Comparison of ENCODE assay signal across 9 mouse cellular contexts in genomic region chr8:65022485-65022884, GRCm38 (mm10). TPM values are rescaled to one million over a fixed set of nuclear protein-coding genes. Genes with fewer than 3 reads are reported as not detected.
DNase-seq lines count a peak whose midpoint lies in the region; ATAC-seq and TF ChIP-seq lines count a peak whose summit lies in the region.
"Had no signal": no experiment of that assay in that cellular context is flagged by ENCODE, and none has a peak within 500 bp of the region (broad histone marks: within the 10 kb centered on the region; RNA-seq: fewer than 3 reads in every experiment).

No protein-coding gene starts in this region.

- H3K36me3 ChIP-seq in heart, postnatal 0 days (replicated peaks; ENCODE audit: control insufficient read depth, insufficient read depth, low read length): no peaks in the 10 kb centered on the region
- no peaks in the 10 kb centered on the region for H3K36me3 ChIP-seq in forebrain, embryonic 12.5 days (replicated peaks)
- H3K36me3 ChIP-seq in kidney, adult 2 months (ENCODE audit: control insufficient read depth, insufficient read depth, low read length): no peaks in the 10 kb centered on the region
- H3K36me3 ChIP-seq in limb, embryonic 10.5 days: no peaks in the 10 kb centered on the region
- no peaks in the 10 kb centered on the region for H3K36me3 ChIP-seq in neural tube, embryonic 12.5 days

- no peaks in the 10 kb centered on the region for H3K9me3 ChIP-seq in heart, postnatal 0 days (replicated peaks; ENCODE audit: control insufficient read depth, low read length)
- no peaks in the 10 kb centered on the region for H3K9me3 ChIP-seq in forebrain, embryonic 12.5 days
- H3K9me3 ChIP-seq in limb, embryonic 10.5 days (replicated peaks): no peaks in the 10 kb centered on the region
- H3K9me3 ChIP-seq in neural tube, embryonic 12.5 days: no peaks in the 10 kb centered on the region

- H3K4me2 ChIP-seq in heart, postnatal 0 days (ENCODE audit: low read depth, low read length): no peak overlapping the region
- no peak overlapping the region for H3K4me2 ChIP-seq in forebrain, embryonic 12.5 days
- no peak overlapping the region for H3K4me2 ChIP-seq in neural tube, embryonic 12.5 days (replicated peaks)

- no peak for DNase-seq in heart, postnatal 0 days (ENCODE audit: low spot score)
- no peak for DNase-seq in heart, adult 11 months
- peak; percentile 64 for DNase-seq in adrenal gland, postnatal 25 days
- peak; percentile 74 for DNase-seq in kidney, adult 2 months
- peak; percentile 79 for DNase-seq in limb, embryonic 10.5 days (ENCODE audit: low spot score)
- peak; percentile 20 to 64 for DNase-seq in urinary bladder, adult 18-20 months (ENCODE audit: low spot score in 2 of 2)

- H3K4me3 ChIP-seq in heart, postnatal 0 days (ENCODE audit: low read depth, low read length): no peak overlapping the region
- no peak overlapping the region for H3K4me3 ChIP-seq in forebrain, embryonic 12.5 days (replicated peaks)
- no peak overlapping the region for H3K4me3 ChIP-seq in kidney, adult 2 months (ENCODE audit: insufficient read depth, low read depth, low read length)
- no peak overlapping the region for H3K4me3 ChIP-seq in limb, embryonic 10.5 days
- no peak overlapping the region for H3K4me3 ChIP-seq in neural tube, embryonic 12.5 days

- peak; percentile 70 for TF ChIP-seq CTCF in heart, postnatal 0 days (IDR thresholded peaks at IDR 0.05; ENCODE audit: low read depth)
- peak; percentile 68 for TF ChIP-seq CTCF in kidney, adult 2 months (conservative IDR thresholded peaks at IDR 0.05; ENCODE audit: insufficient read depth, insufficient read length, low read depth, low read length)

- 47% methylated on average over 8 of the region's 8 CpGs for WGBS in heart, postnatal 0 days
- WGBS in forebrain, embryonic 12.5 days: 47% methylated on average over 8 of the region's 8 CpGs
- WGBS in kidney, adult 2 months: 46% methylated on average over 8 of the region's 8 CpGs
- 51% methylated on average over 8 of the region's 8 CpGs for WGBS in limb, embryonic 10.5 days
- WGBS in neural tube, embryonic 12.5 days: 49% methylated on average over 8 of the region's 8 CpGs

- no peak for TF ChIP-seq POLR2A in kidney, adult 2 months (IDR thresholded peaks at IDR 0.05; ENCODE audit: low read depth, low read length)

- no peaks in the 10 kb centered on the region for H3K4me1 ChIP-seq in heart, postnatal 0 days (ENCODE audit: control insufficient read depth, insufficient read depth)
- no peaks in the 10 kb centered on the region for H3K4me1 ChIP-seq in forebrain, embryonic 12.5 days
- no peaks in the 10 kb centered on the region for H3K4me1 ChIP-seq in kidney, adult 2 months (ENCODE audit: control insufficient read depth, insufficient read depth, low read length)
- H3K4me1 ChIP-seq in limb, embryonic 10.5 days: no peaks in the 10 kb centered on the region
- no peaks in the 10 kb centered on the region for H3K4me1 ChIP-seq in neural tube, embryonic 12.5 days

- no peak for TF ChIP-seq EP300 in heart, postnatal 0 days (IDR thresholded peaks at IDR 0.05; ENCODE audit: low read depth)

- no peak overlapping the region for H3K27ac ChIP-seq in heart, postnatal 0 days (ENCODE audit: low read depth)
- no peak overlapping the region for H3K27ac ChIP-seq in forebrain, embryonic 12.5 days
- no peak overlapping the region for H3K27ac ChIP-seq in kidney, adult 2 months (ENCODE audit: insufficient read depth, low read depth, low read length)
- no peak overlapping the region for H3K27ac ChIP-seq in limb, embryonic 10.5 days
- no peak overlapping the region for H3K27ac ChIP-seq in neural tube, embryonic 12.5 days

- H3K9ac ChIP-seq in heart, postnatal 0 days (replicated peaks; ENCODE audit: low read depth, low read length): no peak overlapping the region
- H3K9ac ChIP-seq in forebrain, embryonic 12.5 days: no peak overlapping the region
- H3K9ac ChIP-seq in neural tube, embryonic 12.5 days: no peak overlapping the region

- no peak for ATAC-seq in heart, postnatal 0 days (ENCODE audit: insufficient read depth, low read depth)
- 0 out of 2 replicates have a peak, but pooled peaks have one; percentile 49 for ATAC-seq in forebrain, embryonic 12.5 days (ENCODE audit: low FRiP score)
- ATAC-seq in neural tube, embryonic 12.5 days (ENCODE audit: low FRiP score, low read depth): peak; percentile 25; the same call in 1 of the 2 replicates

- H3K27me3 ChIP-seq in heart, postnatal 0 days (ENCODE audit: control insufficient read depth, insufficient read depth, low read length): no peaks in the 10 kb centered on the region
- H3K27me3 ChIP-seq in forebrain, embryonic 12.5 days: no peaks in the 10 kb centered on the region
- H3K27me3 ChIP-seq in kidney, adult 2 months (replicated peaks; ENCODE audit: control insufficient read depth, insufficient read depth, low read length): no peaks in the 10 kb centered on the region
- no peaks in the 10 kb centered on the region for H3K27me3 ChIP-seq in limb, embryonic 10.5 days (ENCODE audit: low read depth, poor library complexity, severe bottlenecking)
- H3K27me3 ChIP-seq in neural tube, embryonic 12.5 days (replicated peaks): no peaks in the 10 kb centered on the region

RNA-seq across cellular contexts. Expression of gene Trim60, which starts 4.1 kb away (rescaled TPM):
- total RNA-seq in heart, postnatal 0 days (2014; rRNA removed; ENCODE audit: low replicate concordance): not detected in 2 replicates
- polyA plus RNA-seq in heart, postnatal 0 days (2015; fragmentation: Nextera tagmentation; extraction: Ambion mirVana): not detected in 2 replicates
- total RNA-seq in adrenal gland, postnatal 25 days (2021): not detected in 2 replicates
- not detected in 2 replicates for polyA plus RNA-seq in forebrain, embryonic 12.5 days (2016; fragmentation: Nextera tagmentation; extraction: Ambion mirVana)
- 0.27 and 0.41 TPM in 2 replicates for polyA plus RNA-seq in kidney, adult 2 months (2012; rRNA removed)
- polyA plus RNA-seq in limb, embryonic 10.5 days (2016; fragmentation: Nextera tagmentation; extraction: Ambion mirVana): not detected in 2 replicates
- polyA plus RNA-seq in neural tube, embryonic 12.5 days (2016; fragmentation: Nextera tagmentation; extraction: Ambion mirVana): not detected in 2 replicates
- polyA plus RNA-seq: lung, embryonic 16.5 days had no signal

RNA-seq across cellular contexts. Expression of gene Trim61, which starts 4.2 kb away (rescaled TPM):
- not detected in 2 replicates for total RNA-seq in heart, postnatal 0 days (2014; rRNA removed; ENCODE audit: low replicate concordance)
- not detected in 2 replicates for polyA plus RNA-seq in heart, postnatal 0 days (2015; fragmentation: Nextera tagmentation; extraction: Ambion mirVana)
- not detected in 2 replicates for total RNA-seq in adrenal gland, postnatal 25 days (2021)
- 0.09 and 0.13 TPM in 2 replicates for polyA plus RNA-seq in forebrain, embryonic 12.5 days (2016; fragmentation: Nextera tagmentation; extraction: Ambion mirVana)
- 0.37 and 0.69 TPM in 2 replicates for polyA plus RNA-seq in kidney, adult 2 months (2012; rRNA removed)
- not detected in 2 replicates for polyA plus RNA-seq in limb, embryonic 10.5 days (2016; fragmentation: Nextera tagmentation; extraction: Ambion mirVana)
- 0.09 and 0.24 TPM in 2 replicates for polyA plus RNA-seq in neural tube, embryonic 12.5 days (2016; fragmentation: Nextera tagmentation; extraction: Ambion mirVana)
- polyA plus RNA-seq: lung, embryonic 16.5 days had no signal

RNA-seq across cellular contexts. Expression of gene Apela, which starts 14.7 kb away (rescaled TPM):
- total RNA-seq in heart, postnatal 0 days (2014; rRNA removed; ENCODE audit: low replicate concordance): 2.7 TPM in 1 of 2 replicates, not detected in the other
- polyA plus RNA-seq in heart, postnatal 0 days (2015; fragmentation: Nextera tagmentation; extraction: Ambion mirVana): 2.6 and 3.3 TPM in 2 replicates
- not detected in 2 replicates for total RNA-seq in adrenal gland, postnatal 25 days (2021)
- polyA plus RNA-seq in forebrain, embryonic 12.5 days (2016; fragmentation: Nextera tagmentation; extraction: Ambion mirVana): 3.6 and 6.8 TPM in 2 replicates
- 79.9 and 119 TPM in 2 replicates for polyA plus RNA-seq in kidney, adult 2 months (2012; rRNA removed)
- polyA plus RNA-seq in limb, embryonic 10.5 days (2016; fragmentation: Nextera tagmentation; extraction: Ambion mirVana): 1.8 and 2.4 TPM in 2 replicates
- 5.5 and 7.3 TPM in 2 replicates for polyA plus RNA-seq in neural tube, embryonic 12.5 days (2016; fragmentation: Nextera tagmentation; extraction: Ambion mirVana)

RNA-seq across cellular contexts. Expression of gene Trim75, which starts 34.9 kb away (rescaled TPM):
- not detected in 2 replicates for total RNA-seq in heart, postnatal 0 days (2014; rRNA removed; ENCODE audit: low replicate concordance)
- polyA plus RNA-seq in heart, postnatal 0 days (2015; fragmentation: Nextera tagmentation; extraction: Ambion mirVana): not detected in 2 replicates
- not detected in 2 replicates for total RNA-seq in adrenal gland, postnatal 25 days (2021)
- polyA plus RNA-seq in forebrain, embryonic 12.5 days (2016; fragmentation: Nextera tagmentation; extraction: Ambion mirVana): not detected in 2 replicates
- 0.03 and 0.10 TPM in 2 replicates for polyA plus RNA-seq in kidney, adult 2 months (2012; rRNA removed)
- not detected in 2 replicates for polyA plus RNA-seq in limb, embryonic 10.5 days (2016; fragmentation: Nextera tagmentation; extraction: Ambion mirVana)
- polyA plus RNA-seq in neural tube, embryonic 12.5 days (2016; fragmentation: Nextera tagmentation; extraction: Ambion mirVana): 0.09 TPM in 1 of 2 replicates, not detected in the other
- polyA plus RNA-seq: lung, embryonic 16.5 days had no signal

RNA-seq across cellular contexts. Expression of gene Gm10663, which starts 52.3 kb away (rescaled TPM):
- not detected in 2 replicates for total RNA-seq in heart, postnatal 0 days (2014; rRNA removed; ENCODE audit: low replicate concordance)
- polyA plus RNA-seq in heart, postnatal 0 days (2015; fragmentation: Nextera tagmentation; extraction: Ambion mirVana): not detected in 2 replicates
- total RNA-seq in adrenal gland, postnatal 25 days (2021): not detected in 2 replicates
- not detected in 2 replicates for polyA plus RNA-seq in forebrain, embryonic 12.5 days (2016; fragmentation: Nextera tagmentation; extraction: Ambion mirVana)
- polyA plus RNA-seq in kidney, adult 2 months (2012; rRNA removed): not detected in 2 replicates
- polyA plus RNA-seq in limb, embryonic 10.5 days (2016; fragmentation: Nextera tagmentation; extraction: Ambion mirVana): not detected in 2 replicates
- not detected in 2 replicates for polyA plus RNA-seq in neural tube, embryonic 12.5 days (2016; fragmentation: Nextera tagmentation; extraction: Ambion mirVana)
- polyA plus RNA-seq: lung, embryonic 16.5 days had no signal

Comparison
In these comparisons a context has a peak if more than half of its experiments do, and no peak if none do; other contexts are left out.
1. DNase-seq: peak in adrenal gland, postnatal 25 days (single experiment), kidney, adult 2 months (single experiment), limb, embryonic 10.5 days (single experiment) and urinary bladder, adult 18-20 months (2 of 2); none in heart, postnatal 0 days (single experiment) and heart, adult 11 months (single experiment).